Mouse (Mus musculus) intestine, postnatal 0 days (tissue): ENCODE data around the gene Maml3. TPM values are rescaled to one million over a fixed set of nuclear protein-coding genes. Genes with fewer than 3 reads are reported as not detected.

Experiments
- ATAC-seq: fragments of 200-750 bp; cut with Nextera tagmentation; 2 replicates; pipeline ENCODE4 v1.8.0; 2017; ENCODE audit warnings: mild to moderate bottlenecking, moderate TSS enrichment, moderate library complexity
- H3K27ac ChIP-seq: fragments of 300-500 bp; sonication (generic); 2 replicates; pipeline ENCODE4 v1.5.1; 2014; ENCODE audit warnings: mild to moderate bottlenecking, low read depth, low read length, moderate library complexity
- H3K27me3 ChIP-seq: fragments of 300-500 bp; sonication (generic); replicated peaks from 2 replicates; pipeline ENCODE4 v1.6.1; 2014; ENCODE audit warnings: low read length, mixed read lengths; ENCODE audit not compliant: control insufficient read depth, insufficient read depth
- H3K36me3 ChIP-seq: fragments of 300-500 bp; sonication (generic); 2 replicates; pipeline ENCODE4 v1.6.1; 2014; ENCODE audit warnings: mild to moderate bottlenecking, moderate library complexity; ENCODE audit not compliant: control insufficient read depth, insufficient read depth
- H3K4me1 ChIP-seq: fragments of 300-500 bp; sonication (generic); replicated peaks from 2 replicates; pipeline ENCODE4 v1.6.1; 2014; ENCODE audit warnings: antibody characterized with exemption, low read length, mixed read lengths; ENCODE audit not compliant: control insufficient read depth, insufficient read depth
- H3K4me2 ChIP-seq: fragments of 300-500 bp; sonication (generic); replicated peaks from 2 replicates; pipeline ENCODE4 v1.6.1; 2014; ENCODE audit warnings: low read depth, mild to moderate bottlenecking, moderate library complexity
- H3K4me3 ChIP-seq: fragments of 300-500 bp; sonication (generic); 2 replicates; pipeline ENCODE4 v1.5.1; 2014; ENCODE audit warnings: low read depth, low read length
- H3K9ac ChIP-seq: fragments of 300-500 bp; sonication (generic); 2 replicates; pipeline ENCODE4 v1.6.1; 2014; ENCODE audit warnings: mild to moderate bottlenecking, low read depth, low read length
- H3K9me3 ChIP-seq: fragments of 300-500 bp; sonication (generic); 2 replicates; pipeline ENCODE4 v1.6.1; 2016; ENCODE audit warnings: mixed run types; ENCODE audit not compliant: control insufficient read depth
- CTCF ChIP-seq: sonication (generic); IDR thresholded peaks from 2 replicates; pipeline ENCODE4 v1.5.1; 2016; ENCODE audit warnings: low read depth, mild to moderate bottlenecking, control low read depth, antibody characterized with exemption, moderate library complexity
- WGBS: fragments of 180-500 bp; shearing (Covaris S2); extraction: QIAGEN DNeasy Blood & Tissue Kit; methylation state at CpG from one replicate; pipeline ENCODE4 v1.1.7; 2014; 5-methylcytosine and 5-hydroxymethylcytosine counted together
- polyA plus RNA-seq: library from polyadenylated mRNA; unstranded; fragments of >200 nt; fragmentation: Nextera tagmentation; extraction: Ambion mirVana; gene quantifications from 2 replicates; pipeline ENCODE4 v1.2.1, GENCODE M21; 2015

Maml3 gene
- polyA plus RNA-seq, 1 experiment from 2014 or later: 2.0 TPM

- TF ChIP-seq CTCF: no peak; the same call in 1 of the 2 replicates
- Histone ChIP-seq H3K9ac (no peak overlapping the region), H3K4me2 (peak overlapping the region; percentile 50), H3K36me3 (no peaks in the 10 kb centered on the region), H3K27ac (no peak overlapping the region), H3K4me1 (no peaks in the 10 kb centered on the region), H3K9me3 (no peaks in the 10 kb centered on the region), H3K4me3 (peak overlapping the region; percentile 26; the same call in 1 of the 2 replicates), H3K27me3 (no peaks in the 10 kb centered on the region)
- 9% methylated on average over 17 of the region's 17 CpGs for WGBS
- ATAC-seq: no peak; the same call in 1 of the 2 replicates
Measured at GRCm38 (mm10) chr3:51788591-51789339, 316.1 kb downstream of the Maml3 start.

GRCm38 (mm10) chr3:51787945-51788344 lies 316.9 kb downstream of the Maml3 start:
- no peak overlapping the region for H3K4me3 ChIP-seq
- no peak overlapping the region for H3K4me2 ChIP-seq
- WGBS: 100% methylated on average over 2 of the region's 2 CpGs

GRCm38 (mm10) chr3:51785796-51786195 lies 319.1 kb downstream of the Maml3 start:
- TF ChIP-seq CTCF: no peak
- H3K9ac ChIP-seq: no peak overlapping the region
- ATAC-seq: no peak
- H3K4me1 ChIP-seq: no peaks in the 10 kb centered on the region
- H3K36me3 ChIP-seq: no peaks in the 10 kb centered on the region
- no peaks in the 10 kb centered on the region for H3K27me3 ChIP-seq
- no peak overlapping the region for H3K27ac ChIP-seq
- H3K4me2 ChIP-seq: no peak overlapping the region
- no peaks in the 10 kb centered on the region for H3K9me3 ChIP-seq
- H3K4me3 ChIP-seq: no peak overlapping the region
- 81% methylated on average over 7 of the region's 7 CpGs for WGBS

More at GRCm38 (mm10) chr3:51787945-51788344, 316.9 kb downstream of the Maml3 start:
- H3K27ac ChIP-seq: no peak overlapping the region
- ATAC-seq: no peak
- TF ChIP-seq CTCF: peak; percentile 19; the same call in 1 of the 2 replicates
- H3K9me3 ChIP-seq: no peaks in the 10 kb centered on the region
- no peaks in the 10 kb centered on the region for H3K27me3 ChIP-seq
- no peak overlapping the region for H3K9ac ChIP-seq
- H3K4me1 ChIP-seq: no peaks in the 10 kb centered on the region
- no peaks in the 10 kb centered on the region for H3K36me3 ChIP-seq

GRCm38 (mm10) chr3:51782191-51782590 lies 322.7 kb downstream of the Maml3 start:
- no peaks in the 10 kb centered on the region for H3K4me1 ChIP-seq
- H3K9ac ChIP-seq: no peak overlapping the region
- H3K4me3 ChIP-seq: no peak overlapping the region
- ATAC-seq: no peak
- H3K36me3 ChIP-seq: no peaks in the 10 kb centered on the region
- H3K4me2 ChIP-seq: no peak overlapping the region
- no peaks in the 10 kb centered on the region for H3K27me3 ChIP-seq
- TF ChIP-seq CTCF: no peak
- no peak overlapping the region for H3K27ac ChIP-seq
- no peaks in the 10 kb centered on the region for H3K9me3 ChIP-seq
- WGBS: 86% methylated on average over 10 of the region's 10 CpGs

- Histone ChIP-seq H3K36me3 (no peaks in the 10 kb centered on the region), H3K9me3 (no peaks in the 10 kb centered on the region), H3K27ac (no peak overlapping the region), H3K27me3 (no peaks in the 10 kb centered on the region), H3K4me2 (0 out of 2 replicates have a peak overlapping the region, but pooled peaks have one; percentile 9), H3K4me3 (no peak overlapping the region), H3K9ac (no peak overlapping the region), H3K4me1 (no peaks in the 10 kb centered on the region)
- TF ChIP-seq CTCF: no peak
- WGBS: 33% methylated on average over 16 of the region's 16 CpGs
- no peak for ATAC-seq
Measured at GRCm38 (mm10) chr3:51778738-51779592, 325.9 kb downstream of the Maml3 start.

GRCm38 (mm10) chr3:51778179-51778578 lies 326.7 kb downstream of the Maml3 start:
- no peak for ATAC-seq
- Histone ChIP-seq H3K27me3 (no peaks in the 10 kb centered on the region), H3K27ac (no peak overlapping the region), H3K4me1 (no peaks in the 10 kb centered on the region), H3K36me3 (no peaks in the 10 kb centered on the region), H3K9ac (no peak overlapping the region), H3K9me3 (no peaks in the 10 kb centered on the region), H3K4me3 (no peak overlapping the region), H3K4me2 (no peak overlapping the region)
- TF ChIP-seq CTCF: no peak
- whole genome bisulfite sequencing: 52% methylated on average over 3 of the region's 3 CpGs
